Mouse (Mus musculus) MEL (cell line): ENCODE data around the gene Slc44a4. TPM values are rescaled to one million over a fixed set of nuclear protein-coding genes. Genes with fewer than 3 reads are reported as not detected.

Source experiments
- DNase-seq: peaks from one replicate; pipeline ENCODE4 v3.0.0; 2011; ENCODE audit warnings: low read depth, low spot score
- H3K27ac ChIP-seq: 2 replicates; pipeline ENCODE4 v1.5.1; 2012; ENCODE audit warnings: low read depth, mild to moderate bottlenecking, control low read depth, low read length, moderate library complexity; ENCODE audit not compliant: control insufficient read depth
- H3K27me3 ChIP-seq, 2 experiments: fragments of 150-350 bp in 1 of 2; sonication (generic) in 1 of 2; 2 replicates each; pipeline ENCODE4 v1.6.1; 2012; ENCODE audit warnings: low read length in 2 of 2, mild to moderate bottlenecking in 2 of 2, improper control_type of control experiment in 1 of 2, moderate library complexity in 1 of 2; ENCODE audit not compliant: insufficient read depth in 2 of 2, control insufficient read depth in 1 of 2
- H3K36me3 ChIP-seq, 2 experiments: 2 replicates each; pipeline ENCODE4 v1.6.1; 2012 to 2014; ENCODE audit warnings: low read length in 2 of 2, improper control_type of control experiment in 1 of 2, inconsistent platforms in 1 of 2, mild to moderate bottlenecking in 1 of 2; ENCODE audit not compliant: insufficient read depth in 2 of 2, control insufficient read depth in 1 of 2
- H3K4me1 ChIP-seq, 2 experiments: fragments of 150-350 bp in 1 of 2; sonication (generic) in 1 of 2; 2 replicates each; pipeline ENCODE4 v1.6.1; 2012; ENCODE audit warnings: low read length in 2 of 2, improper control_type of control experiment in 1 of 2, mild to moderate bottlenecking in 1 of 2; ENCODE audit not compliant: insufficient read depth in 2 of 2, control insufficient read depth in 1 of 2
- H3K4me3 ChIP-seq, 2 experiments: fragments of 150-350 bp in 1 of 2; sonication (generic) in 1 of 2; 2 replicates each; pipeline ENCODE4 v1.5.1; 2012; ENCODE audit warnings: low read depth in 2 of 2, low read length in 2 of 2, mild to moderate bottlenecking in 2 of 2, moderate library complexity in 2 of 2, control low read depth in 1 of 2, improper control_type of control experiment in 1 of 2; ENCODE audit not compliant: control insufficient read depth in 1 of 2, insufficient read depth in 1 of 2
- H3K79me2 ChIP-seq: 2 replicates; pipeline ENCODE4 v1.6.1; 2012; ENCODE audit warnings: mild to moderate bottlenecking, low read length, moderate library complexity; ENCODE audit not compliant: control insufficient read depth, poor library complexity, insufficient read depth
- H3K9ac ChIP-seq: 2 replicates; pipeline ENCODE4 v1.6.1; 2012; ENCODE audit warnings: low read depth, mild to moderate bottlenecking, control low read depth, low read length, moderate library complexity; ENCODE audit not compliant: control insufficient read depth, poor library complexity, severe bottlenecking
- H3K9me3 ChIP-seq: fragments of 150-350 bp; sonication (generic); replicated peaks from 2 replicates; pipeline ENCODE4 v1.6.1; 2012; ENCODE audit warnings: mild to moderate bottlenecking, low read length, improper control_type of control experiment, moderate library complexity; ENCODE audit not compliant: insufficient read depth
- CHD1 ChIP-seq: IDR thresholded peaks from 2 replicates; pipeline ENCODE4 v1.6.1; 2012; ENCODE audit warnings: low read depth, mild to moderate bottlenecking, inconsistent platforms, low read length, improper control_type of control experiment
- CHD2 ChIP-seq: IDR thresholded peaks from 2 replicates; pipeline ENCODE4 v1.6.1; 2011; ENCODE audit warnings: low read length, improper control_type of control experiment
- CTCF ChIP-seq, 3 experiments: IDR thresholded peaks in 2 of 3; conservative IDR thresholded peaks in 1 of 3; 2 replicates each; pipeline ENCODE4 v1.5.1; 2011 to 2012; ENCODE audit warnings: low read length in 3 of 3, low read depth in 2 of 3, mild to moderate bottlenecking in 2 of 3, improper control_type of control experiment in 1 of 3, inconsistent platforms in 1 of 3, mixed read lengths in 1 of 3, moderate library complexity in 1 of 3; ENCODE audit not compliant: control insufficient read depth in 1 of 3, insufficient read depth in 1 of 3, poor library complexity in 1 of 3, severe bottlenecking in 1 of 3
- E2F4 ChIP-seq: IDR thresholded peaks from 2 replicates; pipeline ENCODE4 v1.6.1; 2011; ENCODE audit warnings: low read depth, low read length, improper control_type of control experiment, borderline replicate concordance
- ELF1 ChIP-seq: IDR thresholded peaks from 2 replicates; pipeline ENCODE4 v1.6.1; 2014; ENCODE audit warnings: low read depth, mild to moderate bottlenecking, inconsistent platforms, low read length, improper control_type of control experiment, moderate library complexity
- EP300 ChIP-seq, 2 experiments: IDR thresholded peaks; 2 replicates each; pipeline ENCODE4 v1.6.1; 2011; ENCODE audit warnings: improper control_type of control experiment in 2 of 2, low read length in 2 of 2, low read depth in 1 of 2, mild to moderate bottlenecking in 1 of 2
- ETS1 ChIP-seq: IDR thresholded peaks from 2 replicates; pipeline ENCODE4 v1.6.1; 2012; ENCODE audit warnings: low read depth, mild to moderate bottlenecking, inconsistent platforms, low read length, improper control_type of control experiment, moderate library complexity
- GABPA ChIP-seq: IDR thresholded peaks from 2 replicates; pipeline ENCODE4 v1.6.1; 2012; ENCODE audit warnings: low read depth, mild to moderate bottlenecking, inconsistent platforms, low read length, improper control_type of control experiment, moderate library complexity
- GATA1 ChIP-seq: IDR thresholded peaks from 2 replicates; pipeline ENCODE4 v1.6.1; 2011; ENCODE audit warnings: low read depth, low read length, improper control_type of control experiment
- JUND ChIP-seq: IDR thresholded peaks from 2 replicates; pipeline ENCODE4 v1.6.1; 2011; ENCODE audit warnings: low read depth, mild to moderate bottlenecking, improper control_type of control experiment, low read length
- MAX ChIP-seq: IDR thresholded peaks from 2 replicates; pipeline ENCODE4 v1.6.1; 2011; ENCODE audit warnings: low read length, improper control_type of control experiment
- MEF2A ChIP-seq: IDR thresholded peaks from 2 replicates; pipeline ENCODE4 v1.6.1; 2014; ENCODE audit warnings: low read depth, mild to moderate bottlenecking, inconsistent platforms, low read length, improper control_type of control experiment; ENCODE audit not compliant: poor library complexity, insufficient replicate concordance, severe bottlenecking; ENCODE audit errors: extremely low read depth
- MXI1 ChIP-seq: IDR thresholded peaks from 2 replicates; pipeline ENCODE4 v1.6.1; 2011; ENCODE audit warnings: mild to moderate bottlenecking, low read depth, low read length, improper control_type of control experiment
- MYC ChIP-seq: IDR thresholded peaks from 2 replicates; pipeline ENCODE4 v1.6.1; 2011; ENCODE audit warnings: low read depth, mild to moderate bottlenecking, low read length, improper control_type of control experiment, moderate library complexity
- NELFE ChIP-seq: IDR thresholded peaks from 2 replicates; pipeline ENCODE4 v1.6.1; 2011; ENCODE audit warnings: low read depth, low read length, improper control_type of control experiment
- NRF1 ChIP-seq: IDR thresholded peaks from 2 replicates; pipeline ENCODE4 v1.6.1; 2014; ENCODE audit warnings: low read depth, mild to moderate bottlenecking, inconsistent platforms, low read length, improper control_type of control experiment, moderate library complexity; ENCODE audit not compliant: poor library complexity, insufficient read depth, severe bottlenecking
- POLR2A ChIP-seq, 2 experiments: IDR thresholded peaks; 2 replicates each; pipeline ENCODE4 v1.6.1; 2011 to 2012; ENCODE audit warnings: low read length in 2 of 2, mild to moderate bottlenecking in 2 of 2, control low read depth in 1 of 2, improper control_type of control experiment in 1 of 2, low read depth in 1 of 2, moderate library complexity in 1 of 2; ENCODE audit not compliant: control insufficient read depth in 1 of 2, insufficient read depth in 1 of 2, poor library complexity in 1 of 2
- RAD21 ChIP-seq: IDR thresholded peaks from 2 replicates; pipeline ENCODE4 v1.6.1; 2011; ENCODE audit warnings: mild to moderate bottlenecking, low read depth, low read length, improper control_type of control experiment
- SIN3A ChIP-seq: IDR thresholded peaks from 2 replicates; pipeline ENCODE4 v1.6.1; 2012; ENCODE audit warnings: low read length, improper control_type of control experiment, inconsistent platforms
- SMC3 ChIP-seq: IDR thresholded peaks from 2 replicates; pipeline ENCODE4 v1.6.1; 2011; ENCODE audit warnings: low read depth, low read length, improper control_type of control experiment
- TBP ChIP-seq: IDR thresholded peaks from 2 replicates; pipeline ENCODE4 v1.8.0; 2011; ENCODE audit warnings: low read depth, low read length, improper control_type of control experiment
- TCF12 ChIP-seq: IDR thresholded peaks from 2 replicates; pipeline ENCODE4 v1.6.1; 2014; ENCODE audit warnings: low read depth, mild to moderate bottlenecking, inconsistent platforms, low read length, improper control_type of control experiment, moderate library complexity
- UBTF ChIP-seq: IDR thresholded peaks from 2 replicates; pipeline ENCODE4 v1.6.1; 2012; ENCODE audit warnings: low read depth, mild to moderate bottlenecking, inconsistent platforms, low read length, improper control_type of control experiment, moderate library complexity, borderline replicate concordance; ENCODE audit not compliant: insufficient read depth
- USF1 ChIP-seq: IDR thresholded peaks from 2 replicates; pipeline ENCODE4 v1.6.1; 2014; ENCODE audit warnings: low read depth, mild to moderate bottlenecking, inconsistent platforms, low read length, improper control_type of control experiment, moderate library complexity
- USF2 ChIP-seq, 2 experiments: IDR thresholded peaks; 2 replicates each; pipeline ENCODE4 v1.6.1; 2011 to 2012; ENCODE audit warnings: improper control_type of control experiment in 2 of 2, low read length in 2 of 2, borderline replicate concordance in 1 of 2, inconsistent platforms in 1 of 2, low read depth in 1 of 2, mild to moderate bottlenecking in 1 of 2; ENCODE audit not compliant: insufficient read depth in 1 of 2
- ZKSCAN1 ChIP-seq: IDR thresholded peaks from 2 replicates; pipeline ENCODE4 v1.6.1; 2012; ENCODE audit warnings: low read depth, mild to moderate bottlenecking, inconsistent platforms, low read length, improper control_type of control experiment, moderate library complexity
- polyA plus RNA-seq, 2 experiments: library from polyadenylated mRNA; stranded (reverse) in 1 of 2; unstranded in 1 of 2; fragments of >175 nt in 1 of 2; fragments of >200 nt in 1 of 2; gene quantifications; 2 replicates each; pipeline versions ENCODE4 v1.2.1 to v1.2.4; 2012; ENCODE audit warnings: low replicate concordance in 2 of 2, low read depth in 1 of 2; ENCODE audit not compliant: insufficient read length in 2 of 2, insufficient read depth in 1 of 2, missing spikeins in 1 of 2
- total RNA-seq: library from RNA; depleted of rRNA; stranded (reverse); fragments of 300-350 nt; gene quantifications from 2 replicates; pipeline ENCODE4 v1.2.3, GENCODE M21; 2012

Slc44a4 gene
- total and polyA plus RNA-seq, 3 experiments, result 0.06 to 0.12 TPM; not detected in 1

DNA sequence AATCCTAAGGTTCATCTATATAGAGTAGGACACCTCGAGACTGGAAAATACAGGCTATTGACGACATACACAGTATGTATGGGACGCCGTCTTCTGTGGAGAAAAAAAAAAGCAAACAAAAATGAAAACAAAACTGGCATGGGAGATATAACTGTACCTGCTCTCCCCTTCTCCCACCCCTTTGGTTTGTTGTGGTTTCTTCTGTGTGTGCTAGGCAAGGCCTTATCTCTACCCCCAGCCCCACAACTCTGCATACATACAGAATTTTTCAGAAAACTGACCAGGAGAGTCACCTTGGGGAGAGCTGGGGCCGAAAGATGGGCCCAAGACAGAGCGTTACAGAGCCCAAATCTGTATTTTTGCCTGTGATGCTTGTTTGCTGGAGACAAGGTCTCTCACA, 29.6 kb upstream of the Slc44a4 start (continued):
- TF ChIP-seq ZKSCAN1 (no peak), USF2 (IDR thresholded peaks at IDR 0.05; ENCODE audit: borderline replicate concordance in 1 of 2, insufficient read depth in 1 of 2, low read depth in 1 of 2, low read length in 2 of 2) (no peak)

DNA sequence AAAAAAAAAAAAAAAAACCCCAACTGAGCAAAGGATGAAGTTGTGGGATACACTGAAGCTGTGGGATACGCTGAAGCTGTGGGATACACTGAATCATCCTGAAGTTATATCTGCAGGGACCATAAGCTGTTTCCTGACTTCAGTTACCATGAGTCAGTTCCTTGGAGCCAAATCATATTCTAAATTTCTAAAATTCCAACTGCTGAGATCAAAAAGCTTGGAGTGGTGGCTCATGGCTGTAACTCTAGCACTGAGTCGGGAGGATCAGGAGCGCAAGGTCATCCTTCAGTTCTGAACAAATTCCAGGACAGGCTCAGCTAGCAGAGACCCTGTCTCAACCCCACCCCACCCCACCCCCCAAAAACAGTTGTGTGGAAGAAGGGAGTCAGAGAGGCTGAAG, 28.7 kb upstream of the Slc44a4 start:
- H3K36me3 ChIP-seq, result no peaks in the 10 kb centered on the region
- no peaks in the 10 kb centered on the region for H3K27me3 ChIP-seq
- H3K9me3 ChIP-seq, result no peaks in the 10 kb centered on the region
- no peak overlapping the region for H3K9ac ChIP-seq
- DNase-seq, result no peak
- no peak overlapping the region for H3K4me3 ChIP-seq
- no peak overlapping the region for H3K27ac ChIP-seq
- no peak for TF ChIP-seq POLR2A (IDR thresholded peaks at IDR 0.05; ENCODE audit: control insufficient read depth in 1 of 2, insufficient read depth in 1 of 2, low read depth in 1 of 2, low read length in 2 of 2, poor library complexity in 1 of 2)
- TF ChIP-seq CTCF (IDR thresholded peaks at IDR 0.05 in 2 of 3, conservative IDR thresholded peaks at IDR 0.05 in 1 of 3; ENCODE audit: control insufficient read depth in 1 of 3, insufficient read depth in 1 of 3, low read depth in 2 of 3, low read length in 3 of 3, poor library complexity in 1 of 3, severe bottlenecking in 1 of 3), result no peak
- no peak for TF ChIP-seq TCF12
- no peak for TF ChIP-seq NRF1
- TF ChIP-seq MXI1, result no peak
- no peak for TF ChIP-seq JUND
- no peak for TF ChIP-seq EP300 (IDR thresholded peaks at IDR 0.05; ENCODE audit: low read depth in 1 of 2, low read length in 2 of 2)
- TF ChIP-seq E2F4, result no peak
- TF ChIP-seq ELF1, result no peak
- no peak for TF ChIP-seq SMC3
- no peak for TF ChIP-seq NELFE
- no peak for TF ChIP-seq CHD2
- no peak for TF ChIP-seq GABPA
- TF ChIP-seq, all 39 proteins: peak for 0
- Histone ChIP-seq H3K79me2 (no peaks in the 10 kb centered on the region), H3K4me1 (no peaks in the 10 kb centered on the region)

DNA sequence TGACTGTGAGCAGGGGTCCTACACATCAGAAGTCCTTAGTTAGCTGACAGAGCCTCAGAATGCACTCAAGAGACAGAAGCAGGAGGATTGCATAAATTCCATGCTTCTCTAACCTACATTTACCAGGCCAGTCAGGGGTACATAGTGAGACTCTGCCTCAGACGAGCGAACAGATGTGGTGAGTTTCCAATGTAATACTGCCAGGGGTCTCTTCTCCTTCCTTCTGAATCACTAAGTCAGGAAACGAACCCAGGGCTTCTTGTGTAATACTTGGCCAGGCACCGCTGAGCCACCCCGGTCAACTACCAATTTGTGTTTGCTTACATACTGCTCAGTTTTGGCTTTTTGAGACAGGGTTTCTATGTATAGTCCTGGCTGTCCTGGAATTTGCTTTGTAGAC, 26.3 kb upstream of the Slc44a4 start:
- Histone ChIP-seq H3K4me1 (no peaks in the 10 kb centered on the region), H3K9me3 (no peaks in the 10 kb centered on the region), H3K27ac (no peak overlapping the region), H3K36me3 (no peaks in the 10 kb centered on the region), H3K79me2 (no peaks in the 10 kb centered on the region), H3K4me3 (no peak overlapping the region), H3K9ac (no peak overlapping the region), H3K27me3 (no peaks in the 10 kb centered on the region)
- DNase-seq, result no peak
- TF ChIP-seq MEF2A (no peak), CHD1 (no peak), SIN3A (no peak), MXI1 (no peak), GABPA (no peak), MAX (no peak), USF1 (no peak), TBP (no peak), UBTF (no peak), EP300 (IDR thresholded peaks at IDR 0.05; ENCODE audit: low read depth in 1 of 2, low read length in 2 of 2) (no peak), MYC (no peak), GATA1 (no peak), RAD21 (no peak), ETS1 (no peak)
